Mouse (Mus musculus) megakaryocyte, embryonic 14.5 days (primary cell): Measurements from ENCODE around the gene Adap1.

Source experiments
- FLI1 ChIP-seq: IDR thresholded peaks from 2 replicates; pipeline ENCODE4 v1.6.1; 2012; ENCODE audit warnings: low read length, inconsistent platforms, mixed read lengths
- GATA1 ChIP-seq: IDR thresholded peaks from 3 replicates; pipeline ENCODE4 v1.6.1; 2012; ENCODE audit warnings: mixed read lengths, low read length, inconsistent platforms, borderline replicate concordance

DNA sequence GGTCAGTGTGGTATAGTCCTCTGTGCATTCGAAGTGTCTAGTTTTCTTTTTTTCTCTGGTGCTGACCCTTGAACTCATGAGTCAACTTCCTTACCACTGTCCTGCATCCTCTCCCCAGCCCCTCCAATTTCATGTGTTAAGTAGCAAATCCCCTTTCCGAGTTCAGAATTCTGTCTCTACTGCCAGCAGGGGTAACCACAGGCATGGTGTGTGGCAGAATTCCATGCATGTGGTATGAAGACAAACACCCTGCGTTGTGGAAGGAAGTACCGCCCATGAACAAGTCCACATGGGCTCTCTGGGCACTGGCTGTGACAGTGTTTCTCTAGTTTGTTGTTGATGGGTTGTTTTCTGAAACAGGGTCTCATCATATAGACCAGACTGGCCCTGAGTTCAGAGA lies 57.8 kb downstream of the Adap1 start:
- TF ChIP-seq GATA1: no peak
- TF ChIP-seq FLI1: no peak
